ENCODE assay signal across 18 mouse cellular contexts in the genomic region with DNA sequence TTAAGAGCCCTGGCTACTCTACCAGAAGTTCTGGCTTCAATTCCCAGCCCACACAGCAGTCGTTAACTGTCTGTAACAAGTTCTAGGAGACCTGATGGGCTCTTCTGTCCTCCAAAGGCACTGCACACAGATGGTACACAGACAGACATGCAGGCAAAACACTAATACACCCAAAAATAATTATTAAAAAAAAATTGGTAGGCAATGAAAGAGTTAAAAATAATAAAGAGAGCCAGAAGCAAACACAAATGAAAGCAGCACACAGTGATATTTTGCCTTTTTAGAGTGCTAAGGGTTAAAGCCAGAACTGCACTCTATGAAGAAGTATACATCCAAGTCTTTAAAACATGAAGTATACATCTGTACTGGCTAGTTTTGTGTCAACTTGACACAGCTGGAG. TPM values are rescaled to one million over a fixed set of nuclear protein-coding genes. Genes with fewer than 3 reads are reported as not detected.
DNase-seq lines count a peak whose midpoint lies in the region; ATAC-seq and TF ChIP-seq lines count a peak whose summit lies in the region.
"Had no signal": no experiment of that assay in that cellular context is flagged by ENCODE, and none has a peak within 500 bp of the region (broad histone marks: within the 10 kb centered on the region; RNA-seq: fewer than 3 reads in every experiment).

No protein-coding gene starts in this region.

- no peak overlapping the region for H3K9ac ChIP-seq in intestine, embryonic 14.5 days (ENCODE audit: low read length)
- no peak overlapping the region for H3K9ac ChIP-seq in intestine, embryonic 15.5 days
- no peak overlapping the region for H3K9ac ChIP-seq in ES-Bruce4 (ENCODE audit: low read depth, poor library complexity, severe bottlenecking)
- H3K9ac ChIP-seq in stomach, postnatal 0 days (ENCODE audit: low read length) = no peak overlapping the region
- H3K9ac ChIP-seq: embryonic facial prominence, embryonic 12.5 days; forebrain, embryonic 13.5 days; forebrain, embryonic 15.5 days; forebrain, postnatal 0 days had no signal

- ATAC-seq in intestine, embryonic 14.5 days (replicated peaks; ENCODE audit: low FRiP score, low TSS enrichment, low read depth) = no peak
- ATAC-seq in intestine, embryonic 15.5 days = no peak
- no peak for ATAC-seq in stomach, postnatal 0 days (ENCODE audit: low FRiP score, low TSS enrichment)
- ATAC-seq: forebrain, embryonic 13.5 days; forebrain, embryonic 15.5 days; forebrain, postnatal 0 days had no signal

- no peak overlapping the region for H3K4me2 ChIP-seq in intestine, embryonic 14.5 days (ENCODE audit: low read length)
- no peak overlapping the region for H3K4me2 ChIP-seq in intestine, embryonic 15.5 days (replicated peaks)
- no peak overlapping the region for H3K4me2 ChIP-seq in stomach, postnatal 0 days (replicated peaks; ENCODE audit: low read depth)
- H3K4me2 ChIP-seq: embryonic facial prominence, embryonic 12.5 days; forebrain, embryonic 13.5 days; forebrain, embryonic 15.5 days had no signal

- no peak for TF ChIP-seq CTCF in ES-Bruce4 (IDR thresholded peaks at IDR 0.05; ENCODE audit: low read depth, low read length)
- no peak for TF ChIP-seq CTCF in stomach, postnatal 0 days (IDR thresholded peaks at IDR 0.05; ENCODE audit: low read depth)

- TF ChIP-seq EP300 in ES-Bruce4 (IDR thresholded peaks at IDR 0.05; ENCODE audit: insufficient read depth, low read depth, low read length) = no peak
- no peak for TF ChIP-seq EP300 in stomach, postnatal 0 days (optimal IDR thresholded peaks at IDR 0.05)

- intact Hi-C loops in left cerebral cortex, postnatal 36 days (cut with DNase I) = no loop called here

- peak; percentile 41 for DNase-seq in intestine, embryonic 14.5 days (ENCODE audit: low spot score)
- no peak for DNase-seq in stomach, postnatal 0 days (ENCODE audit: low spot score)
- no peak for DNase-seq in left cerebral cortex, postnatal 36 days (ENCODE audit: low spot score in 2 of 2)
- DNase-seq: adrenal gland, adult 8-10 months; adrenal gland, postnatal 14 days; adrenal gland, postnatal 36 days; cerebellum, adult 11-12 months; cerebellum, adult 2 months; cerebellum, adult 9-10 months; cerebellum, postnatal 10 days; cerebellum, postnatal 25 days; forebrain, postnatal 0 days had no signal

- no peaks in the 10 kb centered on the region for H3K27me3 ChIP-seq in intestine, embryonic 14.5 days (replicated peaks; ENCODE audit: control insufficient read depth, insufficient read depth, low read length)
- no peaks in the 10 kb centered on the region for H3K27me3 ChIP-seq in intestine, embryonic 15.5 days (replicated peaks)
- H3K27me3 ChIP-seq in ES-Bruce4 (ENCODE audit: control insufficient read depth, insufficient read depth, low read length, poor library complexity, severe bottlenecking) = no peaks in the 10 kb centered on the region
- no peaks in the 10 kb centered on the region for H3K27me3 ChIP-seq in stomach, postnatal 0 days (ENCODE audit: control insufficient read depth, insufficient read depth, low read length)
- H3K27me3 ChIP-seq: embryonic facial prominence, embryonic 12.5 days; forebrain, embryonic 13.5 days; forebrain, embryonic 15.5 days had no signal

- H3K9me3 ChIP-seq in intestine, embryonic 14.5 days (ENCODE audit: control insufficient read depth, low read length) = no peaks in the 10 kb centered on the region
- no peaks in the 10 kb centered on the region for H3K9me3 ChIP-seq in intestine, embryonic 15.5 days
- H3K9me3 ChIP-seq in ES-Bruce4 (replicated peaks; ENCODE audit: control insufficient read depth, insufficient read depth, low read length, poor library complexity, severe bottlenecking) = no peaks in the 10 kb centered on the region
- H3K9me3 ChIP-seq in stomach, postnatal 0 days (ENCODE audit: control insufficient read depth, low read length) = no peaks in the 10 kb centered on the region
- H3K9me3 ChIP-seq: embryonic facial prominence, embryonic 10.5 days; embryonic facial prominence, embryonic 12.5 days; forebrain, embryonic 13.5 days; forebrain, embryonic 15.5 days had no signal

- no peak for TF ChIP-seq POLR2A in ES-Bruce4 (IDR thresholded peaks at IDR 0.05; ENCODE audit: insufficient read depth, low read length)

- H3K4me3 ChIP-seq in intestine, embryonic 14.5 days (ENCODE audit: low read depth, low read length) = no peak overlapping the region
- H3K4me3 ChIP-seq in intestine, embryonic 15.5 days (replicated peaks) = no peak overlapping the region
- H3K4me3 ChIP-seq in ES-Bruce4 (ENCODE audit: low read depth, low read length) = no peak overlapping the region
- H3K4me3 ChIP-seq in stomach, postnatal 0 days (ENCODE audit: low read depth, low read length) = no peak overlapping the region
- H3K4me3 ChIP-seq: embryonic facial prominence, embryonic 10.5 days; embryonic facial prominence, embryonic 12.5 days; forebrain, embryonic 13.5 days; forebrain, embryonic 15.5 days had no signal

- H3K36me3 ChIP-seq in intestine, embryonic 14.5 days (ENCODE audit: control insufficient read depth, insufficient read depth, low read length) = peaks cover 99% of the 10 kb centered on the region
- peaks cover 62% of the 10 kb centered on the region for H3K36me3 ChIP-seq in intestine, embryonic 15.5 days
- H3K36me3 ChIP-seq in ES-Bruce4 (ENCODE audit: control insufficient read depth, insufficient read depth, low read length, poor library complexity, severe bottlenecking) = peaks cover 95% of the 10 kb centered on the region
- peaks cover 34% of the 10 kb centered on the region for H3K36me3 ChIP-seq in stomach, postnatal 0 days (ENCODE audit: control insufficient read depth, insufficient read depth, low read length)

- 96% methylated on average over 1 of the region's 1 CpGs for WGBS in intestine, embryonic 14.5 days
- 82% methylated on average over 1 of the region's 1 CpGs for WGBS in intestine, embryonic 15.5 days
- WGBS in stomach, postnatal 0 days = 93% methylated on average over 1 of the region's 1 CpGs

- H3K27ac ChIP-seq in intestine, embryonic 14.5 days (ENCODE audit: low read depth) = no peak overlapping the region
- no peak overlapping the region for H3K27ac ChIP-seq in intestine, embryonic 15.5 days
- H3K27ac ChIP-seq in ES-Bruce4 (ENCODE audit: insufficient read depth, low read length) = 0 out of 2 replicates have a peak overlapping the region, but pooled peaks have one; percentile 19
- H3K27ac ChIP-seq in stomach, postnatal 0 days (replicated peaks) = no peak overlapping the region
- H3K27ac ChIP-seq: embryonic facial prominence, embryonic 10.5 days; embryonic facial prominence, embryonic 12.5 days; forebrain, embryonic 13.5 days; forebrain, embryonic 15.5 days had no signal

- no peaks in the 10 kb centered on the region for H3K4me1 ChIP-seq in intestine, embryonic 14.5 days (replicated peaks; ENCODE audit: control insufficient read depth, insufficient read depth, low read length)
- no peaks in the 10 kb centered on the region for H3K4me1 ChIP-seq in intestine, embryonic 15.5 days (replicated peaks)
- H3K4me1 ChIP-seq in ES-Bruce4 (ENCODE audit: control insufficient read depth, insufficient read depth, low read length) = peaks cover 2% of the 10 kb centered on the region
- H3K4me1 ChIP-seq in stomach, postnatal 0 days (replicated peaks; ENCODE audit: control insufficient read depth, insufficient read depth) = no peaks in the 10 kb centered on the region
- H3K4me1 ChIP-seq: embryonic facial prominence, embryonic 10.5 days; embryonic facial prominence, embryonic 12.5 days; forebrain, embryonic 13.5 days; forebrain, embryonic 15.5 days had no signal

RNA-seq across cellular contexts. Expression of a gene that starts 10.1 kb away (rescaled TPM):
- 39.7 and 46.7 TPM in 2 replicates for polyA plus RNA-seq in intestine, embryonic 14.5 days (2014; fragmentation: Nextera tagmentation; extraction: Ambion mirVana)
- polyA plus RNA-seq in intestine, embryonic 15.5 days (2015; fragmentation: Nextera tagmentation; extraction: Ambion mirVana) = 34.0 and 35.1 TPM in 2 replicates
- polyA plus RNA-seq in ES-Bruce4 (2011; ENCODE audit: insufficient read depth, insufficient read length, low read depth, missing spikeins) = 325 and 334 TPM in 2 replicates
- polyA plus RNA-seq in stomach, postnatal 0 days (2015; fragmentation: Nextera tagmentation; extraction: Ambion mirVana) = 14.8 and 17.6 TPM in 2 replicates
- total RNA-seq in left cerebral cortex, postnatal 36 days (2021) = 10 to 100 TPM; 47.0 to 66.1 TPM

RNA-seq across cellular contexts. Expression of a gene that starts 45.7 kb away (rescaled TPM):
- 10.8 and 12.6 TPM in 2 replicates for polyA plus RNA-seq in intestine, embryonic 14.5 days (2014; fragmentation: Nextera tagmentation; extraction: Ambion mirVana)
- polyA plus RNA-seq in intestine, embryonic 15.5 days (2015; fragmentation: Nextera tagmentation; extraction: Ambion mirVana) = 11.7 and 11.8 TPM in 2 replicates
- polyA plus RNA-seq in ES-Bruce4 (2011; ENCODE audit: insufficient read depth, insufficient read length, low read depth, missing spikeins) = 19.7 and 25.0 TPM in 2 replicates
- polyA plus RNA-seq in stomach, postnatal 0 days (2015; fragmentation: Nextera tagmentation; extraction: Ambion mirVana) = 19.4 and 21.0 TPM in 2 replicates
- 10 to 100 TPM; 30.2 to 30.9 TPM for total RNA-seq in left cerebral cortex, postnatal 36 days (2021)
